Mouse (Mus musculus): ENCODE measurements at regions not wholly inside any gene's neighbourhood (a gene's known extent, or its start where the extent isn't known, plus 50 kb on each side); places are given as distances from the start of the nearest gene placed in this dataset.

DNA sequence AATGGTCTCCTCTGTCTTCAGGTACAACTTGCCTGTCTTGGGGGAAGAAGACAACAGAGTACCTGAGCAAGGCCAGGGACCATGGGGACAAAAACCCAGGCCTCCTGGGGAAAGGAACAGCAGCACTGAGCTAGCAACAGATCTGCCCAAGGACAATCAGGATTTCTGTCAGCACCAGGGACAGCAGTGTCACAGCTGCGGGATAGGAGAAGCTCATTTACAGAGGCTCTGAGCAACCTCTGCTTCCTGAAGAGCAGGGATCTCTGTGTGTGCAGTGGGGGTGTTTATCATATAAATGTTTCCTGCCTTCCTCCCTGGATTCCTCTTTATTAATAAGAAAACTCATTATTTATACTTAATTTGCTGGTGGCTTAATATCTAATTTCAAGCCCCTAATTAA, 155.4 kb upstream of the Ajap1 start:
- DNase-seq (ENCODE audit: low read depth, low spot score), result no peak
- no peak for TF ChIP-seq HCFC1 (IDR thresholded peaks at IDR 0.05; ENCODE audit: low read depth, low read length)
- no peak for TF ChIP-seq CHD1 (IDR thresholded peaks at IDR 0.05; ENCODE audit: low read depth, low read length)
- TF ChIP-seq CTCF (IDR thresholded peaks at IDR 0.05 in 2 of 3, conservative IDR thresholded peaks at IDR 0.05 in 1 of 3; ENCODE audit: control insufficient read depth in 1 of 3, insufficient read depth in 1 of 3, low read depth in 2 of 3, low read length in 3 of 3, poor library complexity in 1 of 3, severe bottlenecking in 1 of 3), result no peak
- no peak for TF ChIP-seq TAL1 (IDR thresholded peaks at IDR 0.05; ENCODE audit: low read length)
- TF ChIP-seq TCF12 (IDR thresholded peaks at IDR 0.05; ENCODE audit: low read depth, low read length), result no peak
- no peak for TF ChIP-seq NELFE (IDR thresholded peaks at IDR 0.05; ENCODE audit: low read depth, low read length)
- no peak for TF ChIP-seq RCOR1 (IDR thresholded peaks at IDR 0.05; ENCODE audit: low read depth, low read length)
- TF ChIP-seq ZKSCAN1 (IDR thresholded peaks at IDR 0.05; ENCODE audit: low read depth, low read length), result no peak
- no peak for TF ChIP-seq SMC3 (IDR thresholded peaks at IDR 0.05; ENCODE audit: low read depth, low read length)
- TF ChIP-seq EP300 (IDR thresholded peaks at IDR 0.05; ENCODE audit: low read depth in 1 of 2, low read length in 2 of 2), result no peak
- no peak for TF ChIP-seq MYB (IDR thresholded peaks at IDR 0.05; ENCODE audit: low read depth, low read length)
- no peak for TF ChIP-seq MAZ (IDR thresholded peaks at IDR 0.05; ENCODE audit: low read depth, low read length)
- no peaks in the 10 kb centered on the region for H3K36me3 ChIP-seq (ENCODE audit: control insufficient read depth in 1 of 2, insufficient read depth in 2 of 2, low read length in 2 of 2)
- no peak overlapping the region for H3K27ac ChIP-seq (ENCODE audit: control insufficient read depth, low read depth, low read length)
- H3K79me2 ChIP-seq (ENCODE audit: control insufficient read depth, insufficient read depth, low read length, poor library complexity), result no peaks in the 10 kb centered on the region
- no peak overlapping the region for H3K9ac ChIP-seq (ENCODE audit: control insufficient read depth, low read depth, low read length, poor library complexity, severe bottlenecking)
- no peak overlapping the region for H3K4me3 ChIP-seq (ENCODE audit: control insufficient read depth in 1 of 2, insufficient read depth in 1 of 2, low read depth in 2 of 2, low read length in 2 of 2)
- no peaks in the 10 kb centered on the region for H3K9me3 ChIP-seq (replicated peaks; ENCODE audit: insufficient read depth, low read length)
- no peaks in the 10 kb centered on the region for H3K4me1 ChIP-seq (ENCODE audit: control insufficient read depth in 1 of 2, insufficient read depth in 2 of 2, low read length in 2 of 2)
- H3K27me3 ChIP-seq (ENCODE audit: control insufficient read depth in 1 of 2, insufficient read depth in 2 of 2, low read length in 2 of 2), result no peaks in the 10 kb centered on the region

DNA sequence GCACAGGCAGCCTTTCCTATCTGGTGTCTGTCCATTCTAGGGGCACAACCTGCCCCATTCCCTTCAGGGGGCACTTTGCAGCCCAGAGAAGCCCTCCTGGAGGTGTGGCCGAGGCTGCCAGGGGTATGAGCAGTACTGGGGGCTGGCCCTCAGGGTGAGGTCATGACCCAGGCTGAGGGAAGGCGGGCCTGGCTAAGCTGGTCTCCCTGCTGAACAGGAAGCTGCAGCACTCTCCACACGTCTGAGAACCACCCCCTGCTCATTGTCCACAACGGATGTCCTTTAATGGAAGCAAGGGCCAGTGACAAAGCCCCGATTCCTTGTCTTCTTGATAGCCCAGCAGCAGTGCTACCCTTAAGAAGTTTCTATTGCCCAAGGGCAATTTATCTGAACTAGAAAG, 169.2 kb upstream of the Ajap1 start:
- no peak overlapping the region for H3K9ac ChIP-seq (ENCODE audit: control insufficient read depth, low read depth, low read length, poor library complexity, severe bottlenecking)

More for the DNA sequence above, 169.2 kb upstream of the Ajap1 start:
- Histone ChIP-seq H3K4me1 (ENCODE audit: control insufficient read depth in 1 of 2, insufficient read depth in 2 of 2, low read length in 2 of 2) (no peaks in the 10 kb centered on the region), H3K9me3 (replicated peaks; ENCODE audit: insufficient read depth, low read length) (no peaks in the 10 kb centered on the region), H3K79me2 (ENCODE audit: control insufficient read depth, insufficient read depth, low read length, poor library complexity) (no peaks in the 10 kb centered on the region), H3K27ac (ENCODE audit: control insufficient read depth, low read depth, low read length) (no peak overlapping the region), H3K4me3 (ENCODE audit: control insufficient read depth in 1 of 2, insufficient read depth in 1 of 2, low read depth in 2 of 2, low read length in 2 of 2) (no peak overlapping the region), H3K36me3 (ENCODE audit: control insufficient read depth in 1 of 2, insufficient read depth in 2 of 2, low read length in 2 of 2) (no peaks in the 10 kb centered on the region), H3K27me3 (ENCODE audit: control insufficient read depth in 1 of 2, insufficient read depth in 2 of 2, low read length in 2 of 2) (no peaks in the 10 kb centered on the region)
- TF ChIP-seq TBP (IDR thresholded peaks at IDR 0.05; ENCODE audit: low read depth, low read length), result no peak
- no peak for TF ChIP-seq MYB (IDR thresholded peaks at IDR 0.05; ENCODE audit: low read depth, low read length)
- TF ChIP-seq CHD1 (IDR thresholded peaks at IDR 0.05; ENCODE audit: low read depth, low read length), result no peak
- TF ChIP-seq ZMIZ1 (IDR thresholded peaks at IDR 0.05; ENCODE audit: low read depth, low read length), result no peak
- no peak for TF ChIP-seq KAT2A (conservative IDR thresholded peaks at IDR 0.05; ENCODE audit: low read depth, low read length)
- TF ChIP-seq BHLHE40 (IDR thresholded peaks at IDR 0.05; ENCODE audit: borderline replicate concordance, low read depth, low read length), result no peak
- TF ChIP-seq POLR2AphosphoS2 (IDR thresholded peaks at IDR 0.05; ENCODE audit: low read length), result no peak
- no peak for TF ChIP-seq E2F4 (IDR thresholded peaks at IDR 0.05; ENCODE audit: borderline replicate concordance, low read depth, low read length)
- no peak for TF ChIP-seq GABPA (IDR thresholded peaks at IDR 0.05; ENCODE audit: low read depth, low read length)
- no peak for TF ChIP-seq USF2 (IDR thresholded peaks at IDR 0.05; ENCODE audit: borderline replicate concordance in 1 of 2, insufficient read depth in 1 of 2, low read depth in 1 of 2, low read length in 2 of 2)
- no peak for TF ChIP-seq RAD21 (IDR thresholded peaks at IDR 0.05; ENCODE audit: low read depth, low read length)
- TF ChIP-seq UBTF (IDR thresholded peaks at IDR 0.05; ENCODE audit: borderline replicate concordance, insufficient read depth, low read depth, low read length), result no peak
- no peak for TF ChIP-seq MAFK (IDR thresholded peaks at IDR 0.05; ENCODE audit: borderline replicate concordance, low read depth, low read length)
- TF ChIP-seq TAL1 (IDR thresholded peaks at IDR 0.05; ENCODE audit: low read length), result no peak
- no peak for TF ChIP-seq ZKSCAN1 (IDR thresholded peaks at IDR 0.05; ENCODE audit: low read depth, low read length)
- DNase-seq (ENCODE audit: low read depth, low spot score), result no peak

All from MEL (cell line).